Mouse (Mus musculus): ENCODE results near the gene Gphb5. TPM values are rescaled to one million over a fixed set of nuclear protein-coding genes. Genes with fewer than 3 reads are reported as not detected.

Gene Gphb5
- polyA plus RNA-seq, 1 experiment from 2014 or later: not detected

DNA sequence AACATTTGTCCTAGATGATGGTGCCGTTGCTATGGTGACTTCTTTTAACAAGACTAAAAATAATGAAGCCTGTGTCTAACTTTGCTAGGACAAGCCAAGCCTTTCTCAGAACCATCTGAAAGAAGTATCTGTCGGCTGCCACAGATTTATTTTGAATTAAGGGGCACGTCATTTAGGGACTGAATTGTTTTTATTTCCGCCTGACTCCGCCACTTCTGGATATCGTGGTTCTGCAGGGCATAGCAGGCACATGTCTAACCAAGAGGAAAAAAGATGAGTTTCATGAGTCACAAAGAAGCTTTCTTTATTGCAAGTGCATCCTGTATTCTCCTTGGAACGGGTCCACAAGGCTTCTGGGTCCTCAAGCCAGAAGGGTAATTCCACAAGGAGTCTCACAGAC, 7.8 kb upstream of the Gphb5 start:
- Histone ChIP-seq H3K4me3 (ENCODE audit: low read depth, low read length) (no peak overlapping the region), H3K4me2 (ENCODE audit: low read depth, severe bottlenecking) (no peak overlapping the region), H3K27ac (replicated peaks; ENCODE audit: low read depth, low read length) (no peak overlapping the region), H3K27me3 (ENCODE audit: control insufficient read depth, insufficient read depth, low read length) (no peaks in the 10 kb centered on the region), H3K36me3 (ENCODE audit: control insufficient read depth, insufficient read depth, low read length) (no peaks in the 10 kb centered on the region), H3K9me3 (ENCODE audit: control insufficient read depth, low read length) (no peaks in the 10 kb centered on the region), H3K9ac (ENCODE audit: low read length) (no peak overlapping the region), H3K4me1 (ENCODE audit: control insufficient read depth, insufficient read depth, low read length) (no peaks in the 10 kb centered on the region)
- 88% methylated on average over 7 of the region's 7 CpGs for WGBS
- ATAC-seq (ENCODE audit: insufficient number of reproducible peaks, low FRiP score, low TSS enrichment, low read depth) (no peak), DNase-seq (ENCODE audit: low spot score) (no peak)

DNA sequence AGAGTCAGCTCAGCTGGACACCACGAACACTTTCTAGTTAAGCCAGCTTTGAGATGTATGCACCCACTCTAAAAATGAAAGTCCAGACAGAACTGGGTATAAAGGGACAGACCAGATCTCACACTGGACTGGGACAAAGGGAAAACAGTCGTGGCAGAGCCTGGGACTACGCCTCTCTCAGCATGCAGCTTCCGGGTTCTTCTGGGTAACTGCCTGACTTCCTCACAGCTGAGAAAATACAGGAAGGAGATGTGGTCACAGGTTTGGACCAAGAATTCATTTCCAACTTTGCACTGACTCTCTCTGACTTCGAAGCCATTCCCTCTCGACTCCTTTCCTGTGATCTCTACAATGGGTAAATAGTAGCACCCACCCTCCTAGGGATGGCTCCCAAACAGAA, 1.6 kb downstream of the Gphb5 start:
- no peaks in the 10 kb centered on the region for H3K36me3 ChIP-seq (ENCODE audit: control insufficient read depth, insufficient read depth, low read length)
- no peak overlapping the region for H3K9ac ChIP-seq (ENCODE audit: low read length)
- no peaks in the 10 kb centered on the region for H3K27me3 ChIP-seq (ENCODE audit: control insufficient read depth, insufficient read depth, low read length)
- 75% methylated on average over 6 of the region's 6 CpGs for WGBS
- no peak overlapping the region for H3K4me2 ChIP-seq (ENCODE audit: low read depth, severe bottlenecking)
- DNase-seq (ENCODE audit: low spot score) (no peak), ATAC-seq (ENCODE audit: insufficient number of reproducible peaks, low FRiP score, low TSS enrichment, low read depth) (no peak)
- no peaks in the 10 kb centered on the region for H3K4me1 ChIP-seq (ENCODE audit: control insufficient read depth, insufficient read depth, low read length)
- H3K9me3 ChIP-seq (ENCODE audit: control insufficient read depth, low read length): no peaks in the 10 kb centered on the region
- H3K27ac ChIP-seq (replicated peaks; ENCODE audit: low read depth, low read length): no peak overlapping the region
- H3K4me3 ChIP-seq (ENCODE audit: low read depth, low read length): no peak overlapping the region

DNA sequence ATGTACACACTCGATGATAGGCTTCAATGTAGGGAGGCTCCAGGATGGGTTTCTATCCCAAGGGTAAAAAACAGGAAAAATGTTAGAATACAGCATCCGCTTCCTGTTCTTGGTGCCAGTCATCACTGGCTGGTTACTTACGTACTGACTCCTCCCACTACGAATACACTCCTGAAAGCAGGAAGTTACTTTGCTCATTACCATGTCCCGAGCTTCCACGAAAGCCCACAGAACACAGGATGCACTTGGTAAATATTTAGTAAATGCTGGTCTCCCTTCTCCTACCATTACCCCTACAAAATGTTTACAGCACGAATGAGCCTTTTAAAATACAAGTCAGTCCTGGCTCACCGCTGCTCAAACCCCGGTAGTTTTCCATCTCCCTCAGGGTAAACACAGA, 3.6 kb downstream of the Gphb5 start:
- Histone ChIP-seq H3K36me3 (ENCODE audit: control insufficient read depth, insufficient read depth, low read length) (no peaks in the 10 kb centered on the region), H3K27ac (replicated peaks; ENCODE audit: low read depth, low read length) (no peak overlapping the region), H3K4me1 (ENCODE audit: control insufficient read depth, insufficient read depth, low read length) (no peaks in the 10 kb centered on the region), H3K27me3 (ENCODE audit: control insufficient read depth, insufficient read depth, low read length) (no peaks in the 10 kb centered on the region), H3K9ac (ENCODE audit: low read length) (no peak overlapping the region), H3K9me3 (ENCODE audit: control insufficient read depth, low read length) (no peaks in the 10 kb centered on the region), H3K4me3 (ENCODE audit: low read depth, low read length) (no peak overlapping the region), H3K4me2 (ENCODE audit: low read depth, severe bottlenecking) (no peak overlapping the region)
- DNase-seq (ENCODE audit: low spot score) (no peak), ATAC-seq (ENCODE audit: insufficient number of reproducible peaks, low FRiP score, low TSS enrichment, low read depth) (no peak)
- 76% methylated on average over 9 of the region's 9 CpGs for WGBS

DNA sequence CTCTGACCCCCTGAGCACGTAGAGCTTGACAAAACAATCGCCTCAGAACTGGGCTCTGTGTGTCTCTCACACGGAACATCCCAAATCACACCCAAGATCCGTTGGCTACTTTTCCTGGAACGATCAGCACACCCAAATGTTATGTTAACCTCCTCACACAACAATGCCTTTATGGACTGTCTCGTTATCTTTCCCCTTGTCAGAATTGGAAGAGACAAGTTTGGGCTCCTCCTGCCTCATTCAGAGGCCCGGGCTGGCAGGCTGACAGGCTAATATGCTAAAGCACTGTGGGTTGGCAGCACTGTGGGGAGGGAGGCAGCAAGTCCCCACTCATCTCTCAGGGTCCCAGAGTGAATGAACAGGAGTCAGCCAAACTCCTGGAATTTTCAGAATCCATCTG, 19.5 kb downstream of the Gphb5 start:
- 54% methylated on average over 7 of the region's 7 CpGs for WGBS
- H3K4me1 ChIP-seq (ENCODE audit: control insufficient read depth, insufficient read depth, low read length): peaks cover 9% of the 10 kb centered on the region

DNA sequence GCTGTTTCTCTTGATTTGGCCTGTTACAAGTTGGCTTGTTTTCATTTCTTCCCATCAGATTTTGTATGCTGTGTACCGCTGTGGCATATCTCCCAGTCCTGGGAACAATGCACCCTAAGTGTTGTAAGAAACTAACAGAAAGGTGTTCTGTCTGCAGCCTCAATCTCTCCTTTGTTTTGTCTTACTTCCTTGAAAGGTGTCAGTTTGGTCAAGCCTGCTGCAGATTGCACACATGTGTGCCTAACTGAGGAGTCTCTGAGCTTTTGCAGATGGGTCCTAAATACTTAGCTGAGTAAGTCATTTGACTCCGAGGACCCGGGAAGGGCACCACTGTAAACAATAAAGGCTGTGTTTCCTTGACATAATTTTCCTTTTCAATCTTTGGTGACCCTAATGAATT, 20.0 kb downstream of the Gphb5 start:
- Histone ChIP-seq H3K9ac (ENCODE audit: low read length) (no peak overlapping the region), H3K9me3 (ENCODE audit: control insufficient read depth, low read length) (no peaks in the 10 kb centered on the region), H3K27me3 (ENCODE audit: control insufficient read depth, insufficient read depth, low read length) (no peaks in the 10 kb centered on the region), H3K36me3 (ENCODE audit: control insufficient read depth, insufficient read depth, low read length) (no peaks in the 10 kb centered on the region), H3K4me2 (ENCODE audit: low read depth, severe bottlenecking) (no peak overlapping the region), H3K4me3 (ENCODE audit: low read depth, low read length) (no peak overlapping the region), H3K27ac (replicated peaks; ENCODE audit: low read depth, low read length) (no peak overlapping the region), H3K4me1 (ENCODE audit: control insufficient read depth, insufficient read depth, low read length) (peaks cover 9% of the 10 kb centered on the region)
- no peak for ATAC-seq (ENCODE audit: insufficient number of reproducible peaks, low FRiP score, low TSS enrichment, low read depth)
- 44% methylated on average over 3 of the region's 3 CpGs for WGBS
- DNase-seq (ENCODE audit: low spot score): peak; percentile 33

More for the DNA sequence above, 19.5 kb downstream of the Gphb5 start:
- H3K9ac ChIP-seq (ENCODE audit: low read length): no peak overlapping the region
- ATAC-seq (ENCODE audit: insufficient number of reproducible peaks, low FRiP score, low TSS enrichment, low read depth): no peak
- no peaks in the 10 kb centered on the region for H3K9me3 ChIP-seq (ENCODE audit: control insufficient read depth, low read length)
- H3K27me3 ChIP-seq (ENCODE audit: control insufficient read depth, insufficient read depth, low read length): no peaks in the 10 kb centered on the region
- no peak overlapping the region for H3K4me3 ChIP-seq (ENCODE audit: low read depth, low read length)
- DNase-seq (ENCODE audit: low spot score): no peak
- H3K27ac ChIP-seq (replicated peaks; ENCODE audit: low read depth, low read length): no peak overlapping the region
- no peaks in the 10 kb centered on the region for H3K36me3 ChIP-seq (ENCODE audit: control insufficient read depth, insufficient read depth, low read length)
- no peak overlapping the region for H3K4me2 ChIP-seq (ENCODE audit: low read depth, severe bottlenecking)

DNA sequence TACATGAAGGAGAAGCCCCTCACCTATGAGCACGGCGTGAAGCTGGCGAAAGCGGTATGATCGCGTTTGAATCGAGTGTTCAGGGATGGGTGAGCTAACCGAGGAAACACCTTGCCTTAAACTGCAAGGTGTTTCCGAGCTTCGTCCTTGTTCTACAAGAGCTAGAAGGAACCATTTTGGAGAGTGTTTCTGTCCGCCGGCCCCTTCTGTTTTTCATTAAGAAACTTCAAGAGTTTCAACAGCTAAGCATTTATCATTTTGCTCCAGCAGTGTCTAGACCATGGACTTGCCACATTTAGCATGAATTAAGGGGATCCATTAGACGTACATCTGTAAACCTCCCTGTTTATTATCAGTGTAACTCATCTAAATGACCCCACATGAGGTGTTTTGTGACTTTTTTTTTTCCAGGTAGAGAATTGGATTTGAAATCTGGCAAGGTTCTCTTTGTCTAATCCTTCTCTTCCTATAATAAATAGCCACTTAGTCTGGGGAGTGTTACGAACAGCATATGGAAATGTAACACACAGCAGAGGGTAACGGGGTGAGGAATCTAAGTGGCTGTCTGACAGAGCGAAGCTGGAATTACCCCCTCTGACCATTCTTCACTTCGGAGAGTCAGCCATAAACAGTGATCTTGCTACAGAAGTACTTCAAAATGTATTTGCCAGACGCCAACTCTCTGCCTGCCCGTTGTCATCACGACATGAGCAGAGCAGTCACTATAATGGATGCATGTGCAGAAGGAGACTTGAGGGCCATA, 22.4 kb downstream of the Gphb5 start:
- H3K4me1 ChIP-seq (ENCODE audit: control insufficient read depth, insufficient read depth, low read length): peaks cover 9% of the 10 kb centered on the region
- WGBS: 43% methylated on average over 20 of the region's 20 CpGs
- no peak overlapping the region for H3K4me2 ChIP-seq (ENCODE audit: low read depth, severe bottlenecking)
- no peak overlapping the region for H3K4me3 ChIP-seq (ENCODE audit: low read depth, low read length)
- no peak for ATAC-seq (ENCODE audit: insufficient number of reproducible peaks, low FRiP score, low TSS enrichment, low read depth)
- H3K27me3 ChIP-seq (ENCODE audit: control insufficient read depth, insufficient read depth, low read length): no peaks in the 10 kb centered on the region
- no peak overlapping the region; the same call in 1 of the 2 replicates for H3K27ac ChIP-seq (replicated peaks; ENCODE audit: low read depth, low read length)
- H3K9me3 ChIP-seq (ENCODE audit: control insufficient read depth, low read length): no peaks in the 10 kb centered on the region
- DNase-seq (ENCODE audit: low spot score): peak; percentile 43
- H3K36me3 ChIP-seq (ENCODE audit: control insufficient read depth, insufficient read depth, low read length): no peaks in the 10 kb centered on the region
- no peak overlapping the region for H3K9ac ChIP-seq (ENCODE audit: low read length)

DNA sequence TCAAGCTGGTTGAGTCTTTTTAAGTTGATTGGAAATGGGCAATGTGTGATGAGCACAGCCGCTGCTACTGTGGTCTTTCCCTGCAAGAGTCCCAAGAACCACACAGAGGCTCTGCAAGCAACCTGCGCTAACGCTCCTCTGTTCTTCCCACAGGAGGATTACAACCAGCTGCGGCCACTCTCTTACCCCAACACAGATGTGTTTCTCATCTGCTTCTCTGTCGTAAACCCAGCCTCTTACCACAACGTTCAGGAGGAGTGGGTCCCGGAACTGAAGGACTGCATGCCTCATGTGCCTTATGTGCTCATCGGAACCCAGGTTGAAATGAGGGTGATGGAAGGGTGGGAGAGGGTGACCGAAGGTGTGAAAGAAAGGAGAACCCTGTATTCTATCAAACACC, 25.1 kb downstream of the Gphb5 start:
- DNase-seq (ENCODE audit: low spot score) (peak; percentile 34), ATAC-seq (ENCODE audit: insufficient number of reproducible peaks, low FRiP score, low TSS enrichment, low read depth) (no peak)
- no peaks in the 10 kb centered on the region for H3K27me3 ChIP-seq (ENCODE audit: control insufficient read depth, insufficient read depth, low read length)
- 41% methylated on average over 9 of the region's 9 CpGs for WGBS
- H3K36me3 ChIP-seq (ENCODE audit: control insufficient read depth, insufficient read depth, low read length): no peaks in the 10 kb centered on the region
- peaks cover 13% of the 10 kb centered on the region; the same call in 1 of the 2 replicates for H3K4me1 ChIP-seq (ENCODE audit: control insufficient read depth, insufficient read depth, low read length)
- H3K9me3 ChIP-seq (ENCODE audit: control insufficient read depth, low read length): no peaks in the 10 kb centered on the region
- no peak overlapping the region for H3K4me3 ChIP-seq (ENCODE audit: low read depth, low read length)
- no peak overlapping the region for H3K4me2 ChIP-seq (ENCODE audit: low read depth, severe bottlenecking)
- H3K27ac ChIP-seq (replicated peaks; ENCODE audit: low read depth, low read length): no peak overlapping the region
- H3K9ac ChIP-seq (ENCODE audit: low read length): no peak overlapping the region

DNA sequence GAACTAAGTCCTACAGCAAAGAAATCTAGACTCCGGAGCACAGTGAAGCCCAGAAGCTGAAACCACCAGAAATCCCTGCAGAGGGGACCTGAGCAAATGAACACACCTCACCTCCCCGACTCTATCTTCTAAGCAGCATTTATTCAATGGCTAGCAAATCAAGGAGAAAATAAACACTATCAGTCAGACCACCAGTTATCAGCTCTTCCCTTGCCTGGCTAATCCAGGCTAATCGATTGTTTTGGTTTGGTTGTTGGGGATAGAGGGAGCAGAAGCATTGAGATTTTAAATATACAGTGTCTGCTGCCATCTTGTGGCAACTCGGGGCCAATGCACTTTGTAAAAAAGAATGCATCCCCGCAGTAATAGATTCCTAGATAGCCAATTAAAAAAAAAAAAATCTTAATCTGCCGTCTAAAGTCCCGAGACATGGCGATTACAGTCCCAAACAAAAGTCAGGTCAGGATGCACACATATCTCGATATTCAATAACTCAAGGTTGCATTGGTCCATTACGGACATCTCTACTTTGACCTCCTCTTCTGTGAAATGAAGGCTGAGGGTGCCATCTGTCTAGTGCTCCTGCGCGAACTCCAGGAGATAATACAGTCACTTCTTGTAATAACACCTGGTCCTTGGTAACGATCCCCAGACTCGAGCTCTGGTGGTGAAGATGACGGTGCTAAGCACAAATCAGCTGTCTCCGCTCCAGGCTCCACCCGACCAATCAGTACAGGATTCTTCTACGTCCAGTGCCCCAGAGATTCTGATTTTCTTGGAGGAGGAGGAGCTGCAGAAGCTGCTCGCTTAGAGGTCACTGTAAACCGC, 27.1 kb downstream of the Gphb5 start:
- no peak overlapping the region for H3K27ac ChIP-seq (replicated peaks; ENCODE audit: low read depth, low read length)
- no peaks in the 10 kb centered on the region for H3K9me3 ChIP-seq (ENCODE audit: control insufficient read depth, low read length)
- H3K4me1 ChIP-seq (ENCODE audit: control insufficient read depth, insufficient read depth, low read length): peaks cover 11% of the 10 kb centered on the region; the same call in 1 of the 2 replicates
- no peaks in the 10 kb centered on the region for H3K27me3 ChIP-seq (ENCODE audit: control insufficient read depth, insufficient read depth, low read length)
- H3K9ac ChIP-seq (ENCODE audit: low read length): no peak overlapping the region
- WGBS: 42% methylated on average over 20 of the region's 20 CpGs
- H3K36me3 ChIP-seq (ENCODE audit: control insufficient read depth, insufficient read depth, low read length): no peaks in the 10 kb centered on the region
- DNase-seq (ENCODE audit: low spot score) (peak; percentile 53), ATAC-seq (ENCODE audit: insufficient number of reproducible peaks, low FRiP score, low TSS enrichment, low read depth) (no peak)
- no peak overlapping the region for H3K4me2 ChIP-seq (ENCODE audit: low read depth, severe bottlenecking)
- H3K4me3 ChIP-seq (ENCODE audit: low read depth, low read length): no peak overlapping the region
